Mouse (Mus musculus): ENCODE data around the gene C1qa. TPM values are rescaled to one million over a fixed set of nuclear protein-coding genes. Genes with fewer than 3 reads are reported as not detected.

Gene C1qa
- polyA plus RNA-seq, 1 experiment: not detected

GRCm38 (mm10) chr4:136937935-136938334, 39.3 kb upstream of the C1qa start:
- H3ac ChIP-seq (ENCODE audit: control insufficient read depth, insufficient read length): no peak overlapping the region
- peaks cover 74% of the 10 kb centered on the region for H3K27me3 ChIP-seq (ENCODE audit: control insufficient read depth, insufficient read depth, insufficient read length)
- no peak overlapping the region for H3K4me3 ChIP-seq
- no peaks in the 10 kb centered on the region for H3K79me2 ChIP-seq (ENCODE audit: control insufficient read depth, insufficient read depth)
- peak in 1 of 3 experiments; percentile 67 for TF ChIP-seq MYOG (IDR thresholded peaks at IDR 0.05; ENCODE audit: control insufficient read depth in 1 of 3, insufficient read depth in 1 of 3, insufficient read length in 2 of 3, low read depth in 2 of 3)
- peak in 2 of 3 experiments; percentile 20 to 81 for TF ChIP-seq MYOD1 (IDR thresholded peaks at IDR 0.05; ENCODE audit: control insufficient read depth in 1 of 3, insufficient read length in 2 of 3, low read depth in 2 of 3)
- no peak for TF ChIP-seq MAX (IDR thresholded peaks at IDR 0.05; ENCODE audit: low read depth)
- no peaks in the 10 kb centered on the region for H3K36me3 ChIP-seq (ENCODE audit: control insufficient read depth, insufficient read depth)
- H3K4me2 ChIP-seq (ENCODE audit: low read depth): no peak overlapping the region

GRCm38 (mm10) chr4:136937344-136937743, 38.7 kb upstream of the C1qa start:
- Histone ChIP-seq H3K4me3 (no peak overlapping the region), H3K27me3 (ENCODE audit: control insufficient read depth, insufficient read depth, insufficient read length) (peaks cover 73% of the 10 kb centered on the region), H3K36me3 (ENCODE audit: control insufficient read depth, insufficient read depth) (no peaks in the 10 kb centered on the region), H3K79me2 (ENCODE audit: control insufficient read depth, insufficient read depth) (no peaks in the 10 kb centered on the region), H3K4me2 (ENCODE audit: low read depth) (no peak overlapping the region), H3ac (ENCODE audit: control insufficient read depth, insufficient read length) (no peak overlapping the region)
- no peak for TF ChIP-seq USF1 (IDR thresholded peaks at IDR 0.05; ENCODE audit: low read depth)
- no peak for TF ChIP-seq SRF (IDR thresholded peaks at IDR 0.05; ENCODE audit: control insufficient read depth, insufficient read length, low read depth)
- no peak for TF ChIP-seq MAX (IDR thresholded peaks at IDR 0.05; ENCODE audit: low read depth)
- TF ChIP-seq POLR2AphosphoS2 (IDR thresholded peaks at IDR 0.05; ENCODE audit: insufficient read length, low read depth): no peak
- no peak for TF ChIP-seq MYOG (IDR thresholded peaks at IDR 0.05; ENCODE audit: control insufficient read depth in 1 of 3, insufficient read depth in 1 of 3, insufficient read length in 2 of 3, low read depth in 2 of 3)
- TF ChIP-seq MYOD1 (IDR thresholded peaks at IDR 0.05; ENCODE audit: control insufficient read depth in 1 of 3, insufficient read length in 2 of 3, low read depth in 2 of 3): no peak
- no peak for TF ChIP-seq TCF3 (IDR thresholded peaks at IDR 0.05; ENCODE audit: insufficient read length, low read depth)
- no peak for TF ChIP-seq POLR2A (IDR thresholded peaks at IDR 0.05; ENCODE audit: insufficient read length, low read depth)
- no peak for TF ChIP-seq TCF12 (IDR thresholded peaks at IDR 0.05; ENCODE audit: insufficient read depth, poor library complexity, severe bottlenecking)

GRCm38 (mm10) chr4:136934746-136935613, 36.4 kb upstream of the C1qa start:
- no peaks in the 10 kb centered on the region for H3K79me2 ChIP-seq (ENCODE audit: control insufficient read depth, insufficient read depth)
- peak in 1 of 3 experiments; percentile 41 for TF ChIP-seq MYOD1 (IDR thresholded peaks at IDR 0.05; ENCODE audit: control insufficient read depth in 1 of 3, insufficient read length in 2 of 3, low read depth in 2 of 3)
- TF ChIP-seq POLR2AphosphoS2 (IDR thresholded peaks at IDR 0.05; ENCODE audit: insufficient read length, low read depth): no peak
- peak in 1 of 3 experiments; percentile 35 for TF ChIP-seq MYOG (IDR thresholded peaks at IDR 0.05; ENCODE audit: control insufficient read depth in 1 of 3, insufficient read depth in 1 of 3, insufficient read length in 2 of 3, low read depth in 2 of 3)
- H3K36me3 ChIP-seq (ENCODE audit: control insufficient read depth, insufficient read depth): no peaks in the 10 kb centered on the region
- H3K4me2 ChIP-seq (ENCODE audit: low read depth): no peak overlapping the region
- no peak overlapping the region for H3K4me3 ChIP-seq
- no peak overlapping the region for H3ac ChIP-seq (ENCODE audit: control insufficient read depth, insufficient read length)
- H3K27me3 ChIP-seq (ENCODE audit: control insufficient read depth, insufficient read depth, insufficient read length): peaks cover 73% of the 10 kb centered on the region

GRCm38 (mm10) chr4:136930474-136930873, 31.9 kb upstream of the C1qa start:
- no peak overlapping the region for H3K4me2 ChIP-seq (ENCODE audit: low read depth)
- H3K36me3 ChIP-seq (ENCODE audit: control insufficient read depth, insufficient read depth): no peaks in the 10 kb centered on the region
- peaks cover 46% of the 10 kb centered on the region for H3K27me3 ChIP-seq (ENCODE audit: control insufficient read depth, insufficient read depth, insufficient read length)
- H3ac ChIP-seq (ENCODE audit: control insufficient read depth, insufficient read length): no peak overlapping the region
- no peak overlapping the region for H3K4me3 ChIP-seq
- H3K79me2 ChIP-seq (ENCODE audit: control insufficient read depth, insufficient read depth): no peaks in the 10 kb centered on the region
- no peak for TF ChIP-seq MAX (IDR thresholded peaks at IDR 0.05; ENCODE audit: low read depth)
- no peak for TF ChIP-seq CEBPB (IDR thresholded peaks at IDR 0.05; ENCODE audit: insufficient read depth, poor library complexity, severe bottlenecking)
- TF ChIP-seq TCF3 (IDR thresholded peaks at IDR 0.05; ENCODE audit: insufficient read length, low read depth): no peak
- TF ChIP-seq REST (IDR thresholded peaks at IDR 0.05; ENCODE audit: insufficient read depth, insufficient read length): no peak
- TF ChIP-seq MYOG (IDR thresholded peaks at IDR 0.05; ENCODE audit: control insufficient read depth in 1 of 3, insufficient read depth in 1 of 3, insufficient read length in 2 of 3, low read depth in 2 of 3): no peak
- no peak for TF ChIP-seq MYOD1 (IDR thresholded peaks at IDR 0.05; ENCODE audit: control insufficient read depth in 1 of 3, insufficient read length in 2 of 3, low read depth in 2 of 3)
- no peak for TF ChIP-seq USF1 (IDR thresholded peaks at IDR 0.05; ENCODE audit: low read depth)
- TF ChIP-seq E2F4 (IDR thresholded peaks at IDR 0.05; ENCODE audit: insufficient read depth): no peak
- no peak for TF ChIP-seq POLR2A (IDR thresholded peaks at IDR 0.05; ENCODE audit: insufficient read length, low read depth)
- no peak for TF ChIP-seq SRF (IDR thresholded peaks at IDR 0.05; ENCODE audit: control insufficient read depth, insufficient read length, low read depth)
- no peak for TF ChIP-seq TCF12 (IDR thresholded peaks at IDR 0.05; ENCODE audit: insufficient read depth, poor library complexity, severe bottlenecking)

- H3K36me3 ChIP-seq (ENCODE audit: control insufficient read depth, insufficient read depth): no peaks in the 10 kb centered on the region
- peaks cover 46% of the 10 kb centered on the region for H3K27me3 ChIP-seq (ENCODE audit: control insufficient read depth, insufficient read depth, insufficient read length)
- H3ac ChIP-seq (ENCODE audit: control insufficient read depth, insufficient read length): no peak overlapping the region
- no peak overlapping the region for H3K4me3 ChIP-seq
- no peaks in the 10 kb centered on the region for H3K79me2 ChIP-seq (ENCODE audit: control insufficient read depth, insufficient read depth)
- no peak for TF ChIP-seq E2F4 (IDR thresholded peaks at IDR 0.05; ENCODE audit: insufficient read depth)
- TF ChIP-seq MYOG (IDR thresholded peaks at IDR 0.05; ENCODE audit: control insufficient read depth in 1 of 3, insufficient read depth in 1 of 3, insufficient read length in 2 of 3, low read depth in 2 of 3): no peak
- TF ChIP-seq MYOD1 (IDR thresholded peaks at IDR 0.05; ENCODE audit: control insufficient read depth in 1 of 3, insufficient read length in 2 of 3, low read depth in 2 of 3): no peak
- TF ChIP-seq USF1 (IDR thresholded peaks at IDR 0.05; ENCODE audit: low read depth): no peak
- no peak overlapping the region for H3K4me2 ChIP-seq (ENCODE audit: low read depth)
Measured at GRCm38 (mm10) chr4:136928928-136929327, 30.3 kb upstream of the C1qa start.

Data from myocyte (in vitro differentiated cells).